Mouse (Mus musculus): ENCODE results near the gene Map4k2. TPM values are rescaled to one million over a fixed set of nuclear protein-coding genes. Genes with fewer than 3 reads are reported as not detected.

Gene Map4k2
- polyA plus RNA-seq, 1 experiment from 2014 or later, result 20.0 TPM

DNA sequence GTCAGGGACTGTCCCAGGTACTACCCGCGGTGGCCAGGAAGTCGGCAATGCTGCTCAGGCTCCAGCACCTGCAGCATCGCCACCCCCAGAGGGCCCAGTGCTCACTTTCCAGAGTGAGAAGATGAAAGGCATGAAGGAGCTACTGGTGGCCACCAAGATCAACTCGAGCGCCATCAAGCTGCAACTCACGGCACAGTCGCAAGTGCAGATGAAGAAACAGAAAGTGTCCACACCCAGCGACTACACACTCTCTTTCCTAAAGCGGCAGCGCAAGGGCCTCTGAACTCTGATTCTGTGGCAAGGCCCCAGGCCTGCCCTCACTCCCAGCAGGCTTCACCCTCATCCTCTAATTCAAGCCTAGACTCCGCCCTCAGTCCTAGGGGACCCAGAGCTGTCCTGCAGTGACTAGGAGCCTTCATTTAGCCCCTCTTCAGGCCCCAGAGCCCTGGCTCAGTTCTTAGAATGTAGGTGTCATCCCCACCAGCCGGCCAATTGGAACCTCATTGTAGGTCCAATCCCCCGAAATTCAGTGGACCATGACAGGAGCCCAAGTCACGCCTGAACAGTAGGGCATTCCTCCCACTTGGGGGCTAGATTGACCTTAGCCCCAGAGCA is 938 bp upstream of the Map4k2 start:
- H3K4me2 ChIP-seq, result no peak overlapping the region; the same call in 1 of the 2 replicates
- H3K4me1 ChIP-seq, result peaks cover 29% of the 10 kb centered on the region
- H3K27me3 ChIP-seq (replicated peaks), result 0 out of 2 replicates have a peak, but pooled peaks cover 3% of the 10 kb centered on the region
- H3K9ac ChIP-seq, result no peak overlapping the region
- ATAC-seq (replicated peaks), result no peak
- no peaks in the 10 kb centered on the region for H3K9me3 ChIP-seq
- H3K4me3 ChIP-seq, result no peak overlapping the region
- no peak overlapping the region for H3K27ac ChIP-seq
- peaks cover 44% of the 10 kb centered on the region for H3K36me3 ChIP-seq (replicated peaks)
- 58% methylated on average over 15 of the region's 15 CpGs for WGBS

DNA sequence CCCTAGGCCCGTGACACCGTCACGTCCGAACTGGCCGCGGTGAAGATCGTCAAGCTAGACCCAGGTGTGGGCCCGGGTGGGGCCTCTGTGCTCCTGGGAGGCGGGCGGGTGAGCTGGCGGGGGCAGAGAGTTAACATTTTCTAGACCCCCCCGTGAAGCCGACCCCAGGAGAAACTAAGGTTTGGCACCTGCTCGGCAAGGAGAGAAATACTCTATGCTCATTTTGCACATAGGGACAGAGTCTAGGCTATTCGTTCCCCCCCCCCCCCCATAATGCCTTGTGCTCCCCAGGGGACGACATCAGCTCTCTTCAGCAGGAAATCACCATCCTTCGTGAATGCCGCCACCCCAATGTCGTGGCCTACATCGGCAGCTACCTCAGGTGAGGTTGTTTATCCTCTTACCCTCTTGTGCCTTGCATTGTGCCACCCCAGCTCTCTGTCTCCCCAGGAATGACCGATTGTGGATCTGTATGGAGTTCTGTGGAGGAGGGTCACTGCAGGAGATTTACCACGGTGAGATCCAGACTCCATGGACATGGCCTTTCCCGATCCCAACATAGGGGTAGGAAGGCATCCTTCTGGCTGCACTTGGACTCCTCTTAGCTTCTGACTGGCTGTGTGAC is 630 bp downstream of the Map4k2 start:
- ATAC-seq (replicated peaks), result no peak
- peak overlapping the region; percentile 91 for H3K4me2 ChIP-seq

GRCm38 (mm10) chr19:6342276-6342933 is 1.5 kb downstream of the Map4k2 start:
- Histone ChIP-seq H3K27ac (no peak overlapping the region), H3K4me2 (peak overlapping the region; percentile 91; the same call in 1 of the 2 replicates), H3K9ac (no peak overlapping the region), H3K9me3 (no peaks in the 10 kb centered on the region), H3K36me3 (replicated peaks) (peaks cover 55% of the 10 kb centered on the region), H3K4me1 (peaks cover 10% of the 10 kb centered on the region), H3K27me3 (replicated peaks) (0 out of 2 replicates have a peak, but pooled peaks cover 3% of the 10 kb centered on the region), H3K4me3 (0 out of 2 replicates have a peak overlapping the region, but pooled peaks have one; percentile 47)
- 77% methylated on average over 5 of the region's 5 CpGs for WGBS
- ATAC-seq (replicated peaks), result no peak

More for the DNA sequence above, 630 bp downstream of the Map4k2 start:
- Histone ChIP-seq H3K4me1 (peaks cover 19% of the 10 kb centered on the region), H3K27me3 (replicated peaks) (0 out of 2 replicates have a peak, but pooled peaks cover 3% of the 10 kb centered on the region), H3K4me3 (peak overlapping the region; percentile 47), H3K9ac (peak overlapping the region; percentile 56), H3K36me3 (replicated peaks) (peaks cover 52% of the 10 kb centered on the region), H3K9me3 (no peaks in the 10 kb centered on the region), H3K27ac (peak overlapping the region; percentile 1; the same call in 1 of the 2 replicates)
- 10% methylated on average over 23 of the region's 23 CpGs for WGBS

DNA sequence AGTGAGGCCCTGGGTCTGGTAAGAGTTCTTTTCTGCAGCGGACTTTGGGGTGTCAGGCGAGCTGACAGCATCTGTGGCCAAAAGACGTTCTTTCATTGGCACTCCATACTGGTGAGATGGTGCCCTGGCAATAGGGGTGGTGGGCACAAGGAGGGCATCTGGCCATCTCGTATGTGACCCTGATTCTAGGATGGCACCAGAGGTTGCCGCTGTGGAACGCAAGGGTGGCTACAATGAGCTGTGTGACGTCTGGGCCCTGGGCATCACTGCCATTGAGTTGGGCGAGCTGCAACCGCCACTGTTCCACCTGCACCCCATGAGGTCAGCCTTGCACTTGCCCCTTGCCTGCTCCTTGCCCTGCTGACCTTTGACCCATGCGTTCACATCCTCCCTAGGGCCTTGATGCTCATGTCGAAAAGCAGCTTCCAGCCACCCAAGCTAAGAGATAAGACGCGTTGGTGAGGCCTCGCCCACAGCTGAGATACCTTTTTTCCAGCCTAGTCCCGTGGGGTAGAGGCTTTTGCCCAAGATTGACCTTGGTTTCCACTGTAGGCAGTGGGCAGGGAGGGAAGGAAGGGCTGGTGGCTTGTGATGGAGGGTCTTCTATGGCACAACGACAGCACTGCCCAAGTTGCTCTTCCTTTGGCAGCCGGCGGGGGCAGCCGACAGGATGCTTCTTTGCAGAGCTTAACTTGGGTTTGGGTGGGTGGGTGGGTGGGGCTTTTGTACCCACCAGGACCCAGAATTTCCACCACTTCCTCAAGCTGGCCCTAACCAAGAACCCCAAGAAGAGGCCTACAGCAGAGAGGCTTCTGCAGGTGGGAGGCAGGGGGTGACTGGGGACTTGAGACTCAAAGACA is 2.4 kb downstream of the Map4k2 start:
- H3K36me3 ChIP-seq (replicated peaks), result peaks cover 47% of the 10 kb centered on the region
- 0 out of 2 replicates have a peak, but pooled peaks cover 3% of the 10 kb centered on the region for H3K27me3 ChIP-seq (replicated peaks)
- H3K9ac ChIP-seq, result no peak overlapping the region
- no peak overlapping the region for H3K27ac ChIP-seq
- H3K4me1 ChIP-seq, result peaks cover 7% of the 10 kb centered on the region
- no peaks in the 10 kb centered on the region for H3K9me3 ChIP-seq
- no peak for ATAC-seq (replicated peaks)
- 87% methylated on average over 19 of the region's 19 CpGs for WGBS
- H3K4me3 ChIP-seq, result no peak overlapping the region
- no peak overlapping the region for H3K4me2 ChIP-seq

- no peak overlapping the region for H3K9ac ChIP-seq
- no peaks in the 10 kb centered on the region for H3K9me3 ChIP-seq
- H3K4me3 ChIP-seq, result no peak overlapping the region
- H3K4me1 ChIP-seq, result peaks cover 7% of the 10 kb centered on the region
- H3K36me3 ChIP-seq (replicated peaks), result peaks cover 42% of the 10 kb centered on the region
- 0 out of 2 replicates have a peak, but pooled peaks cover 3% of the 10 kb centered on the region for H3K27me3 ChIP-seq (replicated peaks)
- no peak overlapping the region for H3K4me2 ChIP-seq
- no peak overlapping the region for H3K27ac ChIP-seq
- ATAC-seq (replicated peaks), result no peak
- 88% methylated on average over 5 of the region's 5 CpGs for WGBS
Observed at GRCm38 (mm10) chr19:6343996-6344395, 3.1 kb downstream of the Map4k2 start.

DNA sequence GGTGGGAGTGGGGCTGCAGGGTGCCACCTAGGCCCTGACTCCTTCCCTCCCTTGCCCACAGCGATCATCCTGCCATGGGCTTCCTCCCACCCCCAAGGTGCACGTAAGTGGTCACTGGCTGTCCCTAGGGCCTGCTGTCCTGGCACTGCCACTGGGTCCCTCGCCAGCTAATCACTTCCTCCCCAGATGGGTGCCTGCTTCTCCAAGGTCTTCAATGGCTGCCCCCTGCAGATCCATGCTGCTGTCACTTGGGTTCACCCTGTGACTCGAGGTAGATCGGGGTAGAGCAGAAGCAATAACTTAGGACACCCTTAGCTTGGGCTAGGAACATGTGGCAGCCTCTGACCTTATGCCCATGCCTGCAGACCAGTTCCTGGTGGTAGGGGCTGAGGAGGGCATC is 5.1 kb downstream of the Map4k2 start:
- no peak for ATAC-seq (replicated peaks)
- Histone ChIP-seq H3K4me1 (peaks cover 4% of the 10 kb centered on the region), H3K9ac (no peak overlapping the region), H3K27ac (no peak overlapping the region), H3K9me3 (no peaks in the 10 kb centered on the region), H3K4me2 (no peak overlapping the region), H3K4me3 (no peak overlapping the region), H3K27me3 (replicated peaks) (no peaks in the 10 kb centered on the region), H3K36me3 (replicated peaks) (peaks cover 36% of the 10 kb centered on the region; the same call in 1 of the 2 replicates)
- WGBS, result 97% methylated on average over 5 of the region's 5 CpGs

DNA sequence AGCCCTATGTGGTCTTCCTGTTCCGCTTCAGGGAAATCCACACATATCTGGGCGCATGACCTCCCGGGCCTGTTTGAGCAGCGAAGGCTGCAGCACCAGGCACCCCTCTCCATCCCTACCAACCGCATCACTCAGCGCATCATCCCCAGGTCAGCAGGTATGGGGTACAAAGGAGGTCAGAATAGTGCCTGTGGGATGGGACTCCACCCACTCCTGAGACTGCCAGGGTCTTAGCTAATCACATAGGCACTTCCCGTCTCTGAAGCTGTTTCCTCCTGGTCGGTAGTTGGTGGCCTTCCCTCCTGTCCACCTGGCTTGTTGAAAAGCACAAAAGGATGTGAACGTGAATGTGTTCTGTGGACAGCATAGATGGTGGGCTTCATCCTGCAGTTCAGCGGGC is 5.7 kb downstream of the Map4k2 start:
- Histone ChIP-seq H3K4me1 (no peaks in the 10 kb centered on the region), H3K4me3 (no peak overlapping the region), H3K9me3 (no peaks in the 10 kb centered on the region), H3K27ac (no peak overlapping the region), H3K4me2 (no peak overlapping the region), H3K9ac (no peak overlapping the region), H3K36me3 (replicated peaks) (peaks cover 39% of the 10 kb centered on the region; the same call in 1 of the 2 replicates), H3K27me3 (replicated peaks) (no peaks in the 10 kb centered on the region)
- WGBS, result 89% methylated on average over 10 of the region's 10 CpGs
- no peak for ATAC-seq (replicated peaks)

GRCm38 (mm10) chr19:6347615-6348014 is 6.7 kb downstream of the Map4k2 start:
- no peak overlapping the region for H3K4me3 ChIP-seq
- no peak overlapping the region for H3K27ac ChIP-seq
- H3K27me3 ChIP-seq (replicated peaks), result no peaks in the 10 kb centered on the region
- no peak overlapping the region for H3K4me2 ChIP-seq
- no peak overlapping the region for H3K9ac ChIP-seq
- H3K36me3 ChIP-seq (replicated peaks), result peaks cover 39% of the 10 kb centered on the region; the same call in 1 of the 2 replicates
- H3K4me1 ChIP-seq, result no peaks in the 10 kb centered on the region
- WGBS, result 96% methylated on average over 4 of the region's 4 CpGs
- no peaks in the 10 kb centered on the region for H3K9me3 ChIP-seq
- ATAC-seq (replicated peaks), result no peak

GRCm38 (mm10) chr19:6348717-6349116 is 7.8 kb downstream of the Map4k2 start:
- 70% methylated on average over 9 of the region's 9 CpGs for WGBS
- H3K36me3 ChIP-seq (replicated peaks), result peaks cover 39% of the 10 kb centered on the region; the same call in 1 of the 2 replicates
- no peaks in the 10 kb centered on the region for H3K27me3 ChIP-seq (replicated peaks)
- no peaks in the 10 kb centered on the region for H3K4me1 ChIP-seq
- no peak for ATAC-seq (replicated peaks)
- H3K27ac ChIP-seq, result no peak overlapping the region
- no peak overlapping the region for H3K9ac ChIP-seq
- H3K4me2 ChIP-seq, result no peak overlapping the region
- no peaks in the 10 kb centered on the region for H3K9me3 ChIP-seq
- H3K4me3 ChIP-seq, result no peak overlapping the region

GRCm38 (mm10) chr19:6349215-6349983 is 8.5 kb downstream of the Map4k2 start:
- 52% methylated on average over 14 of the region's 14 CpGs for WGBS
- H3K9me3 ChIP-seq, result no peaks in the 10 kb centered on the region
- H3K27me3 ChIP-seq (replicated peaks), result no peaks in the 10 kb centered on the region
- H3K4me3 ChIP-seq, result no peak overlapping the region
- ATAC-seq (replicated peaks), result no peak
- no peaks in the 10 kb centered on the region for H3K4me1 ChIP-seq
- H3K4me2 ChIP-seq, result no peak overlapping the region
- no peak overlapping the region for H3K9ac ChIP-seq
- H3K36me3 ChIP-seq (replicated peaks), result peaks cover 33% of the 10 kb centered on the region; the same call in 1 of the 2 replicates
- no peak overlapping the region for H3K27ac ChIP-seq

- Histone ChIP-seq H3K4me3 (no peak overlapping the region), H3K4me2 (no peak overlapping the region), H3K27ac (no peak overlapping the region), H3K9ac (no peak overlapping the region), H3K36me3 (replicated peaks) (peaks cover 21% of the 10 kb centered on the region; the same call in 1 of the 2 replicates), H3K4me1 (no peaks in the 10 kb centered on the region), H3K27me3 (replicated peaks) (no peaks in the 10 kb centered on the region), H3K9me3 (no peaks in the 10 kb centered on the region)
- ATAC-seq (replicated peaks), result no peak
- 70% methylated on average over 14 of the region's 14 CpGs for WGBS
Observed at GRCm38 (mm10) chr19:6351431-6352106, 10.6 kb downstream of the Map4k2 start.
